In the genomic region with DNA sequence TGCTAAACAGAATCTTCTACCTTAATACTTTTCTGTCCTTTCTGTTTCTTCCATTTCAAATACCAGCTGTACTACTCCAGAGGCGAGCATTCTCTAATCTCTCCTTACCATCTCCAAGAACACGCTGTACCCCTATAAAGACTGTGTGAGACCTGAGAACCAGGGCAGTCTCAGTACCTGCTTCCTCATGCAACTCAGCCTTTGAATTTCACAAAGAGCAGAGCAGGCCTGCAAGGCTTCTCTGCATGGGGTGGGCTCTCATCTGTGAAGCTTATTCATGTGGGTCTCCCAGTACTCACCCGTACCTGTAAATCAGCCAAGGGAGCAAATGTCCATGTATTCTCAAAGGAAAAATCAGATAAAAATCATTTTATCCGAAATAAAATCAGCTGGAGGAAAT, we compare ENCODE assay signal across 25 mouse cellular contexts.
"Had no signal": no experiment of that assay in that cellular context is flagged by ENCODE, and none has a peak within 500 bp of the region (broad histone marks: within the 10 kb centered on the region; RNA-seq: fewer than 3 reads in every experiment).

No protein-coding gene starts in this region.

- H3K27me3 ChIP-seq: limb, embryonic 12.5 days; liver, embryonic 12.5 days; liver, embryonic 15.5 days; lung, embryonic 15.5 days; megakaryocyte, embryonic 14.5 days; neural tube, embryonic 12.5 days; neural tube, embryonic 15.5 days; stomach, embryonic 15.5 days had no signal

- H3K9me3 ChIP-seq: limb, embryonic 12.5 days; liver, embryonic 12.5 days; liver, embryonic 15.5 days; lung, embryonic 15.5 days; megakaryocyte, embryonic 14.5 days; midbrain, embryonic 10.5 days; neural tube, embryonic 12.5 days; neural tube, embryonic 15.5 days; stomach, embryonic 15.5 days had no signal

- H3K9ac ChIP-seq: limb, embryonic 12.5 days; liver, embryonic 12.5 days; liver, embryonic 15.5 days; lung, embryonic 15.5 days; neural tube, embryonic 12.5 days; neural tube, embryonic 15.5 days; stomach, embryonic 15.5 days had no signal

- H3K4me1 ChIP-seq: liver, embryonic 12.5 days; liver, embryonic 15.5 days; lung, embryonic 15.5 days; megakaryocyte, embryonic 14.5 days; midbrain, embryonic 10.5 days; neural tube, embryonic 12.5 days; stomach, embryonic 15.5 days had no signal

- ATAC-seq: intestine, postnatal 0 days; liver, embryonic 12.5 days had no signal

- DNase-seq: kidney, postnatal 10 days; layer of hippocampus, postnatal 36 days; liver; lung, adult 18-20 months; lung, postnatal 10 days; lung, postnatal 36 days; midbrain, embryonic 14.5 days; right cerebral cortex, adult 18-20 months; right cerebral cortex, postnatal 14 days; right cerebral cortex, postnatal 4 days; spleen, adult 18-20 months; thymus, adult 2 months; thymus, postnatal 14 days; thymus, postnatal 4 days had no signal

- H3K27ac ChIP-seq: left cerebral cortex, adult 2 months; limb, embryonic 12.5 days; liver, embryonic 12.5 days; liver, embryonic 15.5 days; lung, embryonic 15.5 days; midbrain, embryonic 10.5 days; neural tube, embryonic 12.5 days; neural tube, embryonic 15.5 days; stomach, embryonic 15.5 days had no signal

- H3K4me3 ChIP-seq: left cerebral cortex, adult 2 months; limb, embryonic 12.5 days; liver, embryonic 12.5 days; liver, embryonic 15.5 days; lung, embryonic 15.5 days; megakaryocyte, embryonic 14.5 days; midbrain, embryonic 10.5 days; neural tube, embryonic 12.5 days; neural tube, embryonic 15.5 days; stomach, embryonic 15.5 days had no signal

- H3K4me2 ChIP-seq: limb, embryonic 12.5 days; liver, embryonic 12.5 days; liver, embryonic 15.5 days; lung, embryonic 15.5 days; neural tube, embryonic 12.5 days; neural tube, embryonic 15.5 days; stomach, embryonic 15.5 days had no signal

- H3K36me3 ChIP-seq: limb, embryonic 12.5 days; liver, embryonic 12.5 days; liver, embryonic 15.5 days; lung, embryonic 15.5 days; midbrain, embryonic 10.5 days; neural tube, embryonic 12.5 days; neural tube, embryonic 15.5 days; stomach, embryonic 15.5 days had no signal
